Mouse (Mus musculus): ENCODE results near the gene Cd200r1.

GRCm38 (mm10) chr16:44820545-44820944 is 55.0 kb downstream of the Cd200r1 start:
- TF ChIP-seq CTCF (IDR thresholded peaks at IDR 0.05; ENCODE audit: control insufficient read depth, insufficient read depth, insufficient read length) (no peak), FOSL1 (IDR thresholded peaks at IDR 0.05; ENCODE audit: insufficient read depth, low read length, poor library complexity, severe bottlenecking) (no peak), CEBPB (IDR thresholded peaks at IDR 0.05; ENCODE audit: low read depth) (no peak), USF1 (IDR thresholded peaks at IDR 0.05; ENCODE audit: low read depth) (no peak)

Data from C2C12 (cell line).